Mouse (Mus musculus): ENCODE measurements at regions not wholly inside any gene's neighbourhood (a gene's known extent, or its start where the extent isn't known, plus 50 kb on each side); places are given as distances from the start of the nearest gene placed in this dataset.
A peak's percentile ranks its signal among the peaks of the same experiment; 100 is the strongest.

DNA sequence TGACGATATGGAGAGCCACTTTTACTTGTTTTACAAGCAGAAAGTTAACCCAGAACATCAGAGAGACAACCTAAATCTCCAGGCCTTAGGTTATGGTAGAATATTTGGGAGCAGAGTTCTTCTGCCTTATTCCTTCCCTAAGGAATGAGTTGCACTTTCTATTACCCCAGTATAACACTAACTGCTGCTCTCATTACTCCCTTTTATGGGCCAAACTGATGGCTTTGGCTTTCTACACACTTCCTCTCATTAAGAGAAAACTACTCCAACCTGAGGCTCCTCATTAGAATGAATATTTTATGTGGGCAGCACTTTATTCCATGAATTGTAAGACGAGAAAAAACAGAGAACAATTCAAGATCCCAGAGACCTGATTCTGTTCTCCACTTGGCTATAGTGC lies 289.0 kb upstream of the Tnc start:
- DNase-seq (ENCODE audit: low read depth, low spot score) = no peak

DNA sequence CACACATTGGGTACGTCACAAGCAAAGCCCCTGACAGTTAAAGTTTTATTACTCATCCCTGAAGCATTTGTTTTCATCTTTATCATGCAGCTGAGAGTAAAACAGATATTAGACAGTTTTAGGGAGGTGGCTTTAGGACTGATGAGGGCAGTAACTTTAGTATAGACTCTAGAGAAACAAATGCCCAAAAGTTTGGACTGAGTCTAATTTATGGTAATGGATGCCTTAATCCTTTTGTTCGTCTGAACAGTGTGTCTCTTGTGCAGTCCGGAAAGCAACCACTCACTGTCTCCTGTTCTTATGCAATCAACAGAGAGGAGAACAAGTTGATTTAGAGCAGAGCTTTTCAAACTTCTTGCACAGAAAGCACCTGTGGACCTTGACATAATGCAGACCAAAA lies 283.4 kb upstream of the Tnc start:
- DNase-seq (ENCODE audit: low read depth, low spot score) = no peak

DNA sequence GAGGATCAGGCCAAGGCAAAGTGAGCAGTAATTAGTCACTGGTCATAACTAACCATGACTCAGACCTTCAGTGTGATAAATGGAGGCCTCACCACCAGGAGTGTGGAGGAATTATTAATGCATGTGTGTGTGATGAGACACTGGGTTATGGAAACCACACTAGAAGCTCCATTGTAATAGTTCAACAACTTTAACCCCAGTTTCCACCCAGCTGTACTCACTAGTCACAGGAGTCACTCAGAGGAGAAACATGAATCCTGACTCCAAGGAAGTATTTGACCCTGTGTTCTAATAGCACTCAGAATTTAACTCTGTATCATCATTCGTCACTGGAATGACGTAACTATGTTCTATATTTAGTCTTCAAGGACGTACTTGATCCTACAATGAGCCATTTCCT lies 277.6 kb upstream of the Tnc start:
- DNase-seq (ENCODE audit: low read depth, low spot score) = no peak

DNA sequence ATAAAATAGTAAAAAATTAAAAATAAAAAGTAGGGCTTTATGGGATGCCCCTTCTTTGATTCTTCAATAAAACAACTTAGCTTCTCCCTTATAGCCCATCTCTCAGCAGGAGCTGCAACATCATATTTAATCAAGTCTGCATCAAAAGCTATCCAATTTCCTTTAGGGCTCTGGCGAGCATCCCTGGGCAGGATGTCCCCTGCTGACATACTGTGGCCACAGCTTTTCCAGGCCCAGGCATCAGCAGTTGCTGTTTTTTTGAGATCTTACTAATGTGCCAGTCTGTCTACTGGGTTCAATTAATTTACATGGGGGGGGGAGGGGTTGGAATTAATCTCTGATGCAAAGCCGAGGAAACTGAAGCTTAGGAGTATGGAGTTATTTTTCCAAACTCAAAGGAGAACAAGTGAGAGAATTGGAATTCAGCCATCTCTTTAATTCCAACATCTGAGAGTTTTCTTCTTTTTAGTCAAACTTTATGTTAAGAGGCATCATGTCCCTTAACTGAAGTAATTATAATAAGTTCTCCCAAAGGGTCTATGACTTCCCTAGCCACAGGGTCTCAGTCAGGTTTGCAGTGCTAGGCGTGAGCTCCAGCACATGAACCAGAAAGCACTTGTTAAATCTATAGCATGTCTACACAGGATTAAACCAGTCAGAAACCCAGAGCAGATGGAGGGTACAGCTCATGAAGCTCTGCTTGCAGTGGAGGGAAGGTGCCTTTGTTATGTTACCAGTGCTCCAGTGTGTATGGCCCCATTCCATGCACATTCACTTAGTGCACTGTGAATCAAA lies 269.9 kb upstream of the Tnc start:
- no peak for DNase-seq (ENCODE audit: low read depth, low spot score)

DNA sequence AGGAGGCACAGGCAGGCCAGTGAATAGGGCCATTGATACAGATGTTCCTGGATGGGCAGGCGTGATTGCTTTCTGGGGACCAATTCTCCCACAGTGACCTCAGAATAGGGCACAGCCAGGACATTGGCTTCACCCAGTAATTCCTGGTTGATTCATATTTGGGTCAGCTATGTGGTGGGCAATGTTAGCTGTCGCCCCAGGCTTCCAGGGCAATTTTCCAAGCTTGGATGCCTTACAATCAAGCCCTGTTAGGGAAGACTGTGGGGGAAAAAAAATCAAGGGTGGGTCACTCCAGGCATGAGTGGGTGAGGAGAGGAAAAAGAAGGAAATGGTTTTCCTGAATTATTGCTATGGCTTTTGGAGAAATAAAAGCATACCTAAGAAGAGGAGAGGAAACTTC lies 250.1 kb upstream of the Tnc start:
- DNase-seq (ENCODE audit: low read depth, low spot score) = no peak

- peak; percentile 39 for DNase-seq (ENCODE audit: low read depth, low spot score)
Observed at GRCm38 (mm10) chr4:64282471-64282870, 235.7 kb upstream of the Tnc start.

DNA sequence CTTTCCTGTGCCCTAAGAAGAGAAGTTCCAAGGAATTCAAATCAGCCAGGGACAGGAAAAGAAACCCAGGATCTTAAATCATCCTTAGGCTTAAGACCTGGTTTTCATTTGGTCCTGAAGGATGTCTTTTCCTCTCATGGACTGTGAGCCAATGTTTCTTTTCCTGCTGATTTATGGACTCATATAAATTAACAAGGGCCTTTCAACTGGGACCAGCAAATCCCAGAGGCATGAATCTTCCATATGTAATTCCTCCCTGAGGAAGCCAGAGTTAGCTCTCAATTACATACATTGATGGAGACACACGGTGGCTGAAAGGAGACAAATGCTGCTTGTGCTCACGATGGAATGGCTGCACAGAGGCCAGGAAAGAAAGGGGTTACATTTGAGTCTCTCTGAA lies 230.2 kb upstream of the Tnc start:
- no peak for DNase-seq (ENCODE audit: low read depth, low spot score)

DNA sequence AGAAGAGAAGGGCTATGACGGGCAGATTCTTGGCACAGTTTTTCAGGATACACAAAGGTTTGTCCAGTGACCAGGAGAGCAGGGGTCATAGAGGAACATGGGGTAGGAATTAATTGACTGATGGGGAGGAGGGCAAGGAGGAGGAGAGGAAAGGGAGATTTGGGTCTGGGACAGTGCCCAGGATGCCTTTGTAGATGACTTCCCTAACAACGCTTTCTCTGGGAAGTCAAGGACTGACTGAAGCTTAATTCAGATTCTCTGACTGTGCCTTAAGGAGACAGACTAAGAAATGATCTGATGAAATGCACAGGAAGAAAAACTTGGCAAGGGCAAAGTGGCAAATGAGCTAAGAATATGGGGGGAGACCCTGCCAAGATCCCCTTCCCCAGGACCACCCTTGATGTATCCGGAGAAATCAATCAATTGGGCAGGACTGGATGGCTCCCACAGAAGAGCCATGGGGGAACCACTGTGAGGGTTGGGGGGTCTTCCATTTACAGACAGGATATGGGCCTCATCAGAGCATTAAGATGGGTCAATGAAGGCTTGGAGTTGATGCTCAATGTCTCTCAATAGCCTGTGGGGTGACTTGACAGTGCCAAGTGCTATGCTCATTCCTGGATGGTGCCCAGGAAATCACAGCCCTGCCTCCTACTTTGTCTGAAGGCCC lies 227.6 kb upstream of the Tnc start:
- DNase-seq (ENCODE audit: low read depth, low spot score) = no peak

DNA sequence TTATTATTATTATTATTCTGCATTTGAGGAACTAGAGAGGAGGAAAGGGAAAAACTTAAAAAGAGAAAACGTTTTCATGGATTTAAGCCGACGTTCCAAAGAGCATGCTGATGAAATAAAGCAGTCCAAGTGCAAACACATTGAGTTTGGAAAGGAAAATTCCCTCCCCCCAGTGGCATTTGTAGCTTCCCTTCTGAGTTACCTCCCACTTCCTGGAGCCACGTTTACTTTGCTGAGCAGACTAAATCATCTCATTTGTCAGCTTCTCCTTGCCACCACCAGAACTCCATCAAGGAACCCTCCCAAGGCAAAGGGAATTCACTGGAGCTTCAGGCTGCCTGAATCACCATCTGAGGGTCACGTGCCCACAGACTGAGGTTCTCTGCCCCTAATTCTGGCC lies 223.0 kb upstream of the Tnc start:
- no peak for DNase-seq (ENCODE audit: low read depth, low spot score)

DNA sequence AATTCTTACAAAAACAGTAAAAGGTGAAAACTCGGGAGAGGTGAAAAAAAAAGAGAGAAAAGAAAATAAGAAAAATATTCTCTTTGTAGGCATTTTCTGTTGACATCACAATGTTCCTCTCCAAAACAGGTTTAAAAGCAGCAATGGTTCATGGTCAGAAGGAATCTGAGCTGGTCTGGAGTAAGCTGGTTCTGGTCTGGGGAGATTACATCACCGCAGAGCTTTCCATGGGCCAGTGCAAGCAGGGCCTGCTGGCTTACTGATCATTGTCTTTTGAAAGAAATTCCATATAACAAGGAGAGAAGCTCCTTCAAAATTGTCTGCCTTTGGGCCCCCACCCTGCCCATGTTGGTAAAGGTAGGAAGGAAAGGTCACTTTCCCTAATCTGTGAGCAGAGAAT lies 222.3 kb upstream of the Tnc start:
- no peak for DNase-seq (ENCODE audit: low read depth, low spot score)

- no peak for DNase-seq (ENCODE audit: low read depth, low spot score)
Observed at GRCm38 (mm10) chr4:64260473-64260872, 213.7 kb upstream of the Tnc start.

DNA sequence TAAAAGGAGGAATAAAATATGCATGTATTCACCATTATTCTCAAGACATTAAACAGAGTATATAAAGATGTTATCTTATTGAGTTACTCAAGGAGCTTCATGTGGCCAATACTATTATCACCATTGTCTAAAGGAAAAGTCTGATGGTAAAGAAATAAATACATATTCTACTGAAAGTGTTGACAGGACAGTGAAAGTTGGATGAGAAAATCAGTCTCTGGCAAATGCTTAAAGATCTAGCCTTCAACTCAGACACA lies 213.3 kb upstream of the Tnc start:
- no peak for DNase-seq (ENCODE audit: low read depth, low spot score)

DNA sequence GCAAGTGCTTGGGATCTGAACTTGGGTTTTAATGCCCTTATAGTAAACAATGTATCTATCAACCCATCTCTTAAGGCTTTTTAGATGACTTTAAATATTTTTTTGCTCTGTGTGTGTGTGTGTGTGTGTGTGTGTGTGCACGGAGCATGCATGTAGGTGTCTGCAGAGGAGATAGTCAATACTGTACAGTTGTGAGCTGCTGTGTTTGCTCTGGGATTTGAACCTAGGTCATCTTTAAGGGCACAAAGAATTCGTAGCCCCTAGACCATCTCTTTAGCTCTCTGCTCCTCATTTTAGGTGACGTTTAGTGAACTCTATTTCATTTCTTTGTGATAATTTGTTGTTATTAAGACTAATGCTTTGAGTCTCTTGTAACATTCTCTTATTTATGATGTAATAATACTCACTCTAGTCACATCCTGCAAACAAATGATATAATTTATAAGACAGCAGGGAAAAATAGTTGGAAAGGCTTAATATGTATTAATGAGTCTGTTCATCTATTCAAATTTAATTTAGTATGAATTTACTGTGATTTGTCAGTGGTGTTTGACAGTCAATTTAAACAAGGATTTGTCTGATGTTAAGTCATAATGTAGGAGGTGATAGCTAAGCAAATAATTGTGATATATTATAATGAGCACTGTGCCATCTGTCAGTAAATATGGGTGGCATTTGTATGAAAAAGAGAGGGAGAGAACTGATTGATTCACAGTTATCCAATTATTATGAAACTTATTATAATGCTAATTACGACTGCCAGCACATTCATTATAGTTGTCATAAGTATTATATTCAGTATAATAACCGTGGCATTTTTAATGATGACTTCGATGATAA lies 212.8 kb upstream of the Tnc start:
- DNase-seq (ENCODE audit: low read depth, low spot score) = no peak

DNA sequence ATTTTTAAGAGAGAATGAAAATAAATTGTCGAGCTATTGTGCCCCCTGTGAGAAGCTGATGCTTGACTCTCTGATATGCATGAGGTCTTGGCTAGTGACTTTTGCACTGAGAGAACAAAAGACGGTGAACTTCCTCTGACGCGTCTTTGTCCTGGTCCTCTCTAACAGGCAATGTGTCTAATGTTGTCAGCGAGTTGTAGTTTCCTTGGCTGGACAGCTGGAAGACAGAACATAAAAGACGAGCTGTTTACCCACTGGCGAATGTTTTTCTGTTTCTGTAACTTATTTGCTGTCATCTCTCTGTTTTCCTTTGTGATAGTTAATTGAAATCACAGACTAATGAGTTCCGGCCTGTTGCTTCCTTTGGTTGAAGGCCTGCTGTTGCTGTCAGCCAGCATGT lies 208.4 kb upstream of the Tnc start:
- DNase-seq (ENCODE audit: low read depth, low spot score) = no peak

- no peak for DNase-seq (ENCODE audit: low read depth, low spot score)
Observed at GRCm38 (mm10) chr4:64250691-64251090, 203.9 kb upstream of the Tnc start.

DNA sequence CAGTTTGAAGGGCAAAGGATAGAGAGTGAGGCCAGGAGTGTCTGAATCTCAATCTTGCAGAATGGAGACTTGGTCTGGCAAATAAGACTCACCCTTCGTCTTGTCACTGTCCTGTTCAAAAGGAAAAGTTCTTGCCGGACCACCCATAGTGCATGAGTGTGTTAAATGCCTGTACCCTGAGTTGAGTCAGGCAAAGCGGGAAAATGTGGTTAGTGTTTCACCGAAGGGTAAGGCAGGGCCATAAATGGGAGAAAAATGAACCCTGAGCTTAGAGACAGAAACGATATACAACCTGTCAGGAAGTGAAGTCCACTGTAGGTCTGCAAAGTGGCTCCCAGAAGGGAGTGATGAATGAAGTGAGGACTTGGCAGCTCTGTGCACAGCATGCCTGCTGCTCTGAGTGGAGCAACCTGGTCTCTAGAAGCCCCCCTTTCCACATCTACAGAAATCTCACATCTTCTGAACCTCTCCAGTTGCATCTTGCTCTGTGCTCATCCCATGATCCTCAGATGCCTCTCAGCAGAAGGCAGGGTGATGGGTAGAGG lies 191.5 kb upstream of the Tnc start:
- no peak for DNase-seq (ENCODE audit: low read depth, low spot score)

GRCm38 (mm10) chr4:64235534-64235933 lies 188.7 kb upstream of the Tnc start:
- no peak for DNase-seq (ENCODE audit: low read depth, low spot score)

DNA sequence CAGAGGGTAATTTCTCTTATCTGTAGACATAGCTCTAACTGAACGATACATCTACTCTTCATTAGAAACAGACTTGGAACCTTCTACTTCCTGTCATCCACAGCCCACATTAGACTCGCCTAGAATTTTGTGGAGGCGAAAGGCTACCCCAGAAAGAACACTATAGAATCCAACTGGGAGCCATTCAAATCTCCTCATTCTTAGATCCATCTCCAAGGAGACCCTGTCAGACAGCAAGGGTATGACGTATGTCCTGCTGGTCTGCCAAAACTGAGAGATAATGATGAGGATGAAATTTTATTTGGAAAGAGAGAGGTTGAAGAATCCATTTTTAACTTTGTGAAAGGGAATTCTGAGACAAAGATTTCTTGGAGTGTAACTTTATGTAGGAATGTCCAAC lies 185.3 kb upstream of the Tnc start:
- DNase-seq (ENCODE audit: low read depth, low spot score) = no peak

DNA sequence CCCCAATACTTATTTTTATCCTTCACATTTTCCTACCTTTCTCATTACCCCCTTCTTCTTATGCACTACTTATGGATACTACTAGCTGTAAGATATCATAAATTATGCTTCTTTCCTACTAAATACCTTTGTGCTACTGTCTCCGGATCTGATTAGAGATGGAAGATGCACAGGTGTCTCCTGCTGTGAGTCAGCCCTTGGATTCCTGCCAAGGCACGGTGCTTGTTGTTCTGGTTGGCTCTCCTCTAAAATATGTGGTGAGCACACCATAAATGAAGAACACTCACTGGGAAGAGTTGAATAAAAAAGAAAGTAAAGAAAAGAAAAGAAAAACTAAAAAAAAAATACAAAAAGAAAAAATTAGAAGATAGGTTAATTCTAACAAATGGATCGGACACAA lies 181.5 kb upstream of the Tnc start:
- DNase-seq (ENCODE audit: low read depth, low spot score) = no peak

- DNase-seq (ENCODE audit: low read depth, low spot score) = peak; percentile 48
Observed at GRCm38 (mm10) chr4:64226635-64227034, 179.8 kb upstream of the Tnc start.

GRCm38 (mm10) chr4:64224918-64225317 lies 178.1 kb upstream of the Tnc start:
- DNase-seq (ENCODE audit: low read depth, low spot score) = no peak

DNA sequence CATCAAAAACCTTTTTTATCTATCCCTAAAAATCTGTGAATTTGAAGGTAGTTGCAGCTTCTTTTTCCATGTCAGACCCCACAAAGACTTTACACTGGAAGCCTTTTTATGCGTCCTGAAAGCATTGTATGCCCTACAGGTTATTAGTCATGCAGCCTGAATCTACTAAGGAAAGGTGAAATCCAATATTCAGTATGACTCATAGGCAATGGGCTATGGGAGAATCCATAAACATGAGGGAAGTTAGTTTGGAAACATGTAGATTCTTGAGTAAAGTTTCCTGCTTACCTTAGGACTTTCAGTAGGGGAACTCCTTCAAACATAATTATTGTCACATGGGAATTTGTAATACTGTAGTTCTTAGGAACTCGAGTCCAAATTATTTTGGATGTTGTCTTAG lies 173.0 kb upstream of the Tnc start:
- no peak for DNase-seq (ENCODE audit: low read depth, low spot score)

Data from telencephalon, adult 2 months (tissue).